Mouse (Mus musculus) embryonic facial prominence, embryonic 11.5 days (tissue): ENCODE results near the gene Arxes1. TPM values are rescaled to one million over a fixed set of nuclear protein-coding genes. Genes with fewer than 3 reads are reported as not detected.

Experiments used
- polyA plus RNA-seq: library from polyadenylated mRNA; unstranded; fragments of >200 nt; fragmentation: Nextera tagmentation; extraction: Ambion mirVana; gene quantifications from 2 replicates; pipeline ENCODE4 v1.2.1, GENCODE M21; 2014

Arxes1 gene
- polyA plus RNA-seq, 1 experiment from 2014 or later, result 50.8 TPM

Other genes with a start within 250 kb of the Arxes1 start
- 72.9 and 79.5 TPM in 2 replicates for gene Bhlhb9, start 235.8 kb upstream of the Arxes1 start, polyA plus RNA-seq
- gene Gprasp2, start 194.3 kb upstream of the Arxes1 start, polyA plus RNA-seq, result 35.2 and 35.4 TPM in 2 replicates
- 126 and 134 TPM in 2 replicates for gene Arxes2, start 39.5 kb upstream of the Arxes1 start, polyA plus RNA-seq
- gene Bex2, start 34.9 kb downstream of the Arxes1 start, polyA plus RNA-seq, result 209 and 215 TPM in 2 replicates
- 0.07 TPM in 1 of 2 replicates, not detected in the other for gene Nxf3, start 51.9 kb downstream of the Arxes1 start, polyA plus RNA-seq
- gene Bex4, start 105.6 kb downstream of the Arxes1 start, polyA plus RNA-seq, result 93.9 and 103 TPM in 2 replicates
- 268 and 299 TPM in 2 replicates for gene Tceal8, start 139.0 kb downstream of the Arxes1 start, polyA plus RNA-seq
- 2.4 and 3.1 TPM in 2 replicates for gene Tceal5, start 170.5 kb downstream of the Arxes1 start, polyA plus RNA-seq
- gene Tceal7, start 181.4 kb downstream of the Arxes1 start, polyA plus RNA-seq, result 1.9 and 2.6 TPM in 2 replicates
- 90.5 and 96.0 TPM in 2 replicates for gene Bex1, start 182.1 kb downstream of the Arxes1 start, polyA plus RNA-seq
- 678 and 760 TPM in 2 replicates for gene Tceal9, start 211.7 kb downstream of the Arxes1 start, polyA plus RNA-seq
- 720 and 723 TPM in 2 replicates for gene Bex3, start 236.9 kb downstream of the Arxes1 start, polyA plus RNA-seq